ENCODE assay signal across 26 mouse cellular contexts in genomic region chr14:89571703-89572102, GRCm38 (mm10).
DNase-seq lines count a peak whose midpoint lies in the region; ATAC-seq and TF ChIP-seq lines count a peak whose summit lies in the region.
"Had no signal": no experiment of that assay in that cellular context is flagged by ENCODE, and none has a peak within 500 bp of the region (broad histone marks: within the 10 kb centered on the region; RNA-seq: fewer than 3 reads in every experiment).

No protein-coding gene starts in this region.

- TF ChIP-seq CTCF in kidney, postnatal 0 days (IDR thresholded peaks at IDR 0.05; ENCODE audit: low read depth): no peak

- H3K4me1 ChIP-seq in kidney, postnatal 0 days (replicated peaks; ENCODE audit: insufficient read depth, low read length): no peaks in the 10 kb centered on the region
- H3K4me1 ChIP-seq in hindbrain, embryonic 15.5 days (replicated peaks): no peaks in the 10 kb centered on the region
- no peaks in the 10 kb centered on the region for H3K4me1 ChIP-seq in neural tube, embryonic 14.5 days (ENCODE audit: control insufficient read depth, insufficient read depth, low read length)
- H3K4me1 ChIP-seq: heart, embryonic 12.5 days; limb, embryonic 13.5 days; liver, embryonic 12.5 days; midbrain, embryonic 13.5 days had no signal

- no peaks in the 10 kb centered on the region for H3K36me3 ChIP-seq in kidney, postnatal 0 days (ENCODE audit: insufficient read depth, low read length)
- H3K36me3 ChIP-seq in hindbrain, embryonic 15.5 days: no peaks in the 10 kb centered on the region
- H3K36me3 ChIP-seq in neural tube, embryonic 14.5 days (ENCODE audit: control insufficient read depth, insufficient read depth, low read length): no peaks in the 10 kb centered on the region
- H3K36me3 ChIP-seq: heart, embryonic 12.5 days; limb, embryonic 13.5 days; liver, embryonic 12.5 days; midbrain, embryonic 13.5 days had no signal

- WGBS in kidney, postnatal 0 days: 17% methylated on average over 1 of the region's 1 CpGs
- WGBS in hindbrain, embryonic 15.5 days: 43% methylated on average over 1 of the region's 1 CpGs
- WGBS in neural tube, embryonic 14.5 days: 8% methylated on average over 1 of the region's 1 CpGs

- no peak overlapping the region for H3K4me3 ChIP-seq in kidney, postnatal 0 days (replicated peaks; ENCODE audit: low read depth, low read length)
- H3K4me3 ChIP-seq in hindbrain, embryonic 15.5 days: no peak overlapping the region
- no peak overlapping the region for H3K4me3 ChIP-seq in neural tube, embryonic 14.5 days (ENCODE audit: low read depth, low read length)
- H3K4me3 ChIP-seq: heart, embryonic 12.5 days; limb, embryonic 13.5 days; liver, embryonic 12.5 days; midbrain, embryonic 13.5 days had no signal

- no peak overlapping the region for H3K27ac ChIP-seq in kidney, postnatal 0 days
- no peak overlapping the region for H3K27ac ChIP-seq in hindbrain, embryonic 15.5 days (replicated peaks)
- H3K27ac ChIP-seq in neural tube, embryonic 14.5 days (ENCODE audit: low read depth, low read length): no peak overlapping the region
- H3K27ac ChIP-seq: limb, embryonic 13.5 days; liver, embryonic 12.5 days; midbrain, embryonic 13.5 days had no signal

- no peak overlapping the region for H3K4me2 ChIP-seq in kidney, postnatal 0 days (ENCODE audit: low read length)
- no peak overlapping the region for H3K4me2 ChIP-seq in hindbrain, embryonic 15.5 days
- no peak overlapping the region for H3K4me2 ChIP-seq in neural tube, embryonic 14.5 days (ENCODE audit: low read depth, low read length)
- H3K4me2 ChIP-seq: heart, embryonic 12.5 days; limb, embryonic 13.5 days; liver, embryonic 12.5 days; midbrain, embryonic 13.5 days had no signal

- H3K9me3 ChIP-seq in kidney, postnatal 0 days (replicated peaks; ENCODE audit: low read length): no peaks in the 10 kb centered on the region
- H3K9me3 ChIP-seq in hindbrain, embryonic 15.5 days: no peaks in the 10 kb centered on the region
- H3K9me3 ChIP-seq in neural tube, embryonic 14.5 days (ENCODE audit: control insufficient read depth, low read length): no peaks in the 10 kb centered on the region
- H3K9me3 ChIP-seq: heart, embryonic 12.5 days; limb, embryonic 13.5 days; liver, embryonic 12.5 days; midbrain, embryonic 13.5 days had no signal

- peak; percentile 36; the same call in 1 of the 2 replicates for ATAC-seq in cerebellum, adult (ENCODE audit: insufficient number of reproducible peaks, low FRiP score, low TSS enrichment)
- no peak for ATAC-seq in kidney, postnatal 0 days (replicated peaks; ENCODE audit: low FRiP score, low read depth)
- ATAC-seq in hindbrain, embryonic 15.5 days (ENCODE audit: low FRiP score, low read depth): peak; percentile 65; the same call in 1 of the 2 replicates
- ATAC-seq in neural tube, embryonic 14.5 days (ENCODE audit: low read depth): peak; percentile 89
- ATAC-seq in frontal cortex, adult (ENCODE audit: low TSS enrichment): no peak
- ATAC-seq: activated CD4-positive, CD25-positive, alpha-beta regulatory T cell, adult 4 months; forebrain, embryonic 14.5 days; intestine, postnatal 0 days; liver, embryonic 12.5 days; midbrain, embryonic 13.5 days had no signal

- H3K9ac ChIP-seq in kidney, postnatal 0 days (ENCODE audit: low read depth, low read length): no peak overlapping the region
- H3K9ac ChIP-seq in hindbrain, embryonic 15.5 days: no peak overlapping the region
- H3K9ac ChIP-seq in neural tube, embryonic 14.5 days (replicated peaks; ENCODE audit: low read depth, low read length): no peak overlapping the region
- H3K9ac ChIP-seq: heart, embryonic 12.5 days; limb, embryonic 13.5 days; liver, embryonic 12.5 days; midbrain, embryonic 13.5 days had no signal

- no peak for DNase-seq in cerebellum, postnatal 14 days
- peak; percentile 48 for DNase-seq in kidney, postnatal 0 days (ENCODE audit: low spot score)
- DNase-seq in kidney, adult 11 months: no peak
- DNase-seq: adrenal gland, postnatal 10 days; cerebellum, adult 8-10 months; gastrocnemius, postnatal 14 days; heart, adult 18-20 months; heart, postnatal 10 days; kidney, postnatal 4 days; layer of hippocampus, adult 9-11 months; lung, adult 18-20 months; lung, postnatal 10 days; right cerebral cortex, adult 18-20 months; thymus, adult 18-20 months; thymus, postnatal 36 days had no signal

- H3K27me3 ChIP-seq in kidney, postnatal 0 days (ENCODE audit: insufficient read depth, low read length): no peaks in the 10 kb centered on the region
- H3K27me3 ChIP-seq in hindbrain, embryonic 15.5 days: no peaks in the 10 kb centered on the region
- no peaks in the 10 kb centered on the region for H3K27me3 ChIP-seq in neural tube, embryonic 14.5 days (ENCODE audit: control insufficient read depth, insufficient read depth, low read length)
- H3K27me3 ChIP-seq: heart, embryonic 12.5 days; limb, embryonic 13.5 days; liver, embryonic 12.5 days; midbrain, embryonic 13.5 days had no signal

Comparison
In these comparisons a context has a peak if more than half of its experiments do, and no peak if none do; other contexts are left out.
1. ATAC-seq: peak in cerebellum, adult (single experiment), hindbrain, embryonic 15.5 days (single experiment) and neural tube, embryonic 14.5 days (single experiment); none in kidney, postnatal 0 days (single experiment) and frontal cortex, adult (single experiment).